Mouse (Mus musculus): ENCODE measurements around the gene Rab8a. TPM values are rescaled to one million over a fixed set of nuclear protein-coding genes. Genes with fewer than 3 reads are reported as not detected.

The Rab8a gene
- polyA plus RNA-seq, 1 experiment from 2014 or later, result 115 TPM

- no peaks in the 10 kb centered on the region for H3K27me3 ChIP-seq
- peak within 1 kb of the TSS; percentile 91 for H3K27ac ChIP-seq
- peak within 1 kb of the TSS; percentile 87 for H3K9ac ChIP-seq
- H3K4me1 ChIP-seq, result peaks cover 18% of the 10 kb centered on the region
- WGBS, result under 1% methylated on average over 41 of the region's 49 CpGs
- H3K9me3 ChIP-seq (replicated peaks), result no peaks in the 10 kb centered on the region
- ATAC-seq, result peak; percentile 84
- H3K36me3 ChIP-seq (ENCODE audit: poor library complexity, severe bottlenecking), result peaks cover 17% of the 10 kb centered on the region
- H3K4me3 ChIP-seq, result peak within 1 kb of the TSS; percentile 77
- peak within 1 kb of the TSS; percentile 94 for H3K4me2 ChIP-seq
Observed at GRCm38 (mm10) chr8:72134756-72135445, 26.1 kb upstream of the Rab8a start, which contains the start of gene Tpm4. Gene Tpm4, plus strand, starts transcription at chr8:72134975.

DNA sequence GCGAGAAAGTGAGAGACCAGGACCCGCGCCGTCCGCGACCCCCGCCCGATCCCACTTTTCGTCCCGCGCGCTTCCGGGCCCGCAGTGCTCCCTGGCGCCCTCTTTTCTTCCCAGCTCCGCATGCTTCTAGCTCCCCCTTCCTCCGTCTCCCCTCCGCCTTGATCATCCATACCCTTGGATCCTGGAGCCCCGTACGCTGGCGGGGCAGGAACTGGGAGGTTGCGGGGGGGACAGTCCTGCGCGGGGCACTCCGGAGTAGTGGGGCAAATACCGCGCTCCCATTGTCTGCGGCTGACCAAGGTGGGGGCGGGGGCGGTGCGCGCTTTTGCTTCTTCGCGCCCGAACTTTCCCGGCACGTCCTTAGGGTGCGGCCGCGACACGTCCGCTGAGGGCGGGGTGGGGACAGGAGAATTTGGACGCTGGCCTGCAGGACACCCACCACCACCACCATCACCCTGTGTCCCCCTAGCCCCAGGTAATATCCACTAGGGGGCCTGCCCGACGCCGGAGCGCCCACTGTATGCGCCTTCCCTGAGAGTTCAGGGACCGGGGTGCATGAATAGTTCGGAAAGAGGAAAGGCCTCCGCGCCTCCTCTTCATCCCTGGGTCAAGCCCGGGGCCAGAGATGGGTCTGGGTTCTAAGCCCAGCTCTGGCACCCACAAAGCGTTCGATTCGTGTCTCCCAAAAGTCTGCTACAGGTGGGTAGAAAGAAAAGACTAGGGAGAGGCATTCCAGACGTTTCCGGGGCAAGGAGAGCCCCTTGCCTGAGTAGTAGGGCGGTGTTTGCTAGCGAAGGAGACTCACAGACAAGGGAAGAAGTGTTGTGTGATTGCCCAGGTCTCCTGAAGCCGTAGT is 25.3 kb upstream of the Rab8a start:
- H3K4me3 ChIP-seq, result peak overlapping the region; percentile 77
- peak overlapping the region; percentile 87 for H3K9ac ChIP-seq
- H3K27me3 ChIP-seq, result no peaks in the 10 kb centered on the region
- WGBS, result under 1% methylated on average over 62 of the region's 62 CpGs
- no peaks in the 10 kb centered on the region for H3K9me3 ChIP-seq (replicated peaks)
- peaks cover 18% of the 10 kb centered on the region for H3K4me1 ChIP-seq
- peaks cover 25% of the 10 kb centered on the region for H3K36me3 ChIP-seq (ENCODE audit: poor library complexity, severe bottlenecking)
- H3K27ac ChIP-seq, result peak overlapping the region; percentile 91
- peak overlapping the region; percentile 94 for H3K4me2 ChIP-seq
- peak; percentile 76 for ATAC-seq

GRCm38 (mm10) chr8:72136302-72136978 is 24.6 kb upstream of the Rab8a start:
- Histone ChIP-seq H3K4me3 (peak overlapping the region; percentile 77), H3K4me2 (peak overlapping the region; percentile 94), H3K4me1 (peaks cover 18% of the 10 kb centered on the region), H3K27me3 (no peaks in the 10 kb centered on the region), H3K36me3 (ENCODE audit: poor library complexity, severe bottlenecking) (peaks cover 32% of the 10 kb centered on the region), H3K9me3 (replicated peaks) (no peaks in the 10 kb centered on the region), H3K27ac (peak overlapping the region; percentile 91), H3K9ac (peak overlapping the region; percentile 87)
- ATAC-seq, result peak; percentile 28
- under 1% methylated on average over 18 of the region's 18 CpGs for WGBS

GRCm38 (mm10) chr8:72137431-72137830 is 23.6 kb upstream of the Rab8a start:
- Histone ChIP-seq H3K4me3 (no peak overlapping the region), H3K4me2 (peak overlapping the region; percentile 94), H3K27ac (no peak overlapping the region), H3K36me3 (ENCODE audit: poor library complexity, severe bottlenecking) (peaks cover 42% of the 10 kb centered on the region), H3K9me3 (replicated peaks) (no peaks in the 10 kb centered on the region), H3K4me1 (peaks cover 18% of the 10 kb centered on the region), H3K9ac (no peak overlapping the region), H3K27me3 (no peaks in the 10 kb centered on the region)
- ATAC-seq, result no peak
- WGBS, result 95% methylated on average over 2 of the region's 2 CpGs

- no peak for ATAC-seq
- H3K4me1 ChIP-seq, result peaks cover 18% of the 10 kb centered on the region
- no peaks in the 10 kb centered on the region for H3K9me3 ChIP-seq (replicated peaks)
- no peak overlapping the region for H3K9ac ChIP-seq
- H3K27ac ChIP-seq, result no peak overlapping the region
- H3K27me3 ChIP-seq, result no peaks in the 10 kb centered on the region
- H3K36me3 ChIP-seq (ENCODE audit: poor library complexity, severe bottlenecking), result peaks cover 52% of the 10 kb centered on the region
- H3K4me3 ChIP-seq, result no peak overlapping the region
- H3K4me2 ChIP-seq, result no peak overlapping the region
- 97% methylated on average over 5 of the region's 5 CpGs for WGBS
Observed at GRCm38 (mm10) chr8:72138456-72138855, 22.5 kb upstream of the Rab8a start.

DNA sequence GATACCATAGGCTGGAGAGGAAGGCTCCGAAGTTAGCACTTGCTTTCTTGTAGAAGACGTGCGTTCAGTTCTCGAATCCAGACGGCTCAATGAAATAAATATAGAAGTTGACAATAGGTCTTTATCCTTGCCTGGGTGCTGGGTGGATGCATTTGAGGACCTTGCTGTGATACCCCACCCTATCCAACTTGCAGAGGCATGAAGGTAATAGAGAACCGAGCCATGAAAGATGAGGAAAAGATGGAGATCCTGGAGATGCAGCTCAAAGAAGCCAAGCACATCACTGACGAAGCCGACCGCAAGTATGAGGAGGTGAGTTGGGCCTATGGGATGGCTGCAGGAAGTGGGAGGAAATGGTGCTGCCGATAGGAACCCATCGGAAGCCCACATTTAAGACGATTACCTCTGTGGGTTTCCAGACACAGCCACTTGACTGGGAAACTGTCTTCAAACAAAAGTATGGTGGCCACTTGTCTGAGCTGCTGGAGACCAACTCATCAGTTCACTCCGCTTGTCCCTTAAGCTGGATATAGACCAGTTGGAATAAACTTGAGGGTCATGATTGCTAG is 17.7 kb upstream of the Rab8a start:
- no peak overlapping the region for H3K9ac ChIP-seq
- H3K27me3 ChIP-seq, result no peaks in the 10 kb centered on the region
- H3K4me3 ChIP-seq, result no peak overlapping the region
- H3K4me1 ChIP-seq, result no peaks in the 10 kb centered on the region
- no peak overlapping the region for H3K4me2 ChIP-seq
- H3K27ac ChIP-seq, result no peak overlapping the region
- no peak for ATAC-seq
- peaks cover 98% of the 10 kb centered on the region for H3K36me3 ChIP-seq (ENCODE audit: poor library complexity, severe bottlenecking)
- WGBS, result 96% methylated on average over 13 of the region's 13 CpGs
- no peaks in the 10 kb centered on the region for H3K9me3 ChIP-seq (replicated peaks)

GRCm38 (mm10) chr8:72144345-72144975 is 16.5 kb upstream of the Rab8a start:
- Histone ChIP-seq H3K27me3 (no peaks in the 10 kb centered on the region), H3K27ac (no peak overlapping the region), H3K9me3 (replicated peaks) (no peaks in the 10 kb centered on the region), H3K36me3 (ENCODE audit: poor library complexity, severe bottlenecking) (peaks cover 95% of the 10 kb centered on the region), H3K4me3 (no peak overlapping the region), H3K9ac (no peak overlapping the region), H3K4me2 (no peak overlapping the region), H3K4me1 (no peaks in the 10 kb centered on the region)
- ATAC-seq, result no peak
- 89% methylated on average over 5 of the region's 5 CpGs for WGBS

DNA sequence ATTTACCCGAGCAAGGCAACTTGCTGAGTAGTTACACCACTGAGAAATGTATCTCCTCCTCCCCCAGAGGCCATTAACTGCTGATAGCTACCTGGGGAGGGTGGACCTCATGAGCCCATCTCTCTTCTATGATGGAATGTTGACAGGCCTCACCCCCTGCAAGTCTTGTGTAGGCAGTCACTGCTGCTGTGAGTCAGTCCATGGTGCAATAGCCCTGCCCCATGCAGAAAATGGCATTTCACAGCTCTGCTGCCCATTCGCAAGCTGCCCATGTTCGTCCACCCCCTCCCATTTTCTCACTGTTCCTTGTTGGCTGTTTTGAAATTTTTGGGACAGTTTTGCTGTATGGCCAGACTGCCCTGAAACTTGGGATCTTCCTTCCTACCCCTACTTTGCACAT is 15.5 kb upstream of the Rab8a start:
- H3K4me1 ChIP-seq, result no peaks in the 10 kb centered on the region
- H3K36me3 ChIP-seq (ENCODE audit: poor library complexity, severe bottlenecking), result peaks cover 95% of the 10 kb centered on the region
- no peaks in the 10 kb centered on the region for H3K9me3 ChIP-seq (replicated peaks)
- no peak overlapping the region for H3K27ac ChIP-seq
- no peak for ATAC-seq
- no peak overlapping the region for H3K9ac ChIP-seq
- WGBS, result 89% methylated on average over 3 of the region's 3 CpGs
- H3K4me2 ChIP-seq, result no peak overlapping the region
- H3K4me3 ChIP-seq, result no peak overlapping the region
- no peaks in the 10 kb centered on the region for H3K27me3 ChIP-seq

GRCm38 (mm10) chr8:72146056-72146455 is 14.9 kb upstream of the Rab8a start:
- Histone ChIP-seq H3K9me3 (replicated peaks) (no peaks in the 10 kb centered on the region), H3K4me3 (no peak overlapping the region), H3K4me1 (no peaks in the 10 kb centered on the region), H3K9ac (no peak overlapping the region), H3K4me2 (no peak overlapping the region), H3K27me3 (no peaks in the 10 kb centered on the region), H3K27ac (no peak overlapping the region), H3K36me3 (ENCODE audit: poor library complexity, severe bottlenecking) (peaks cover 94% of the 10 kb centered on the region)
- no peak for ATAC-seq
- 85% methylated on average over 1 of the region's 1 CpGs for WGBS

- H3K27me3 ChIP-seq, result no peaks in the 10 kb centered on the region
- no peak overlapping the region for H3K9ac ChIP-seq
- no peak overlapping the region for H3K4me2 ChIP-seq
- 89% methylated on average over 3 of the region's 3 CpGs for WGBS
- no peaks in the 10 kb centered on the region for H3K9me3 ChIP-seq (replicated peaks)
- no peak overlapping the region for H3K27ac ChIP-seq
- H3K4me3 ChIP-seq, result no peak overlapping the region
- peaks cover 93% of the 10 kb centered on the region for H3K36me3 ChIP-seq (ENCODE audit: poor library complexity, severe bottlenecking)
- H3K4me1 ChIP-seq, result no peaks in the 10 kb centered on the region
- no peak for ATAC-seq
Observed at GRCm38 (mm10) chr8:72146556-72146955, 14.4 kb upstream of the Rab8a start.

DNA sequence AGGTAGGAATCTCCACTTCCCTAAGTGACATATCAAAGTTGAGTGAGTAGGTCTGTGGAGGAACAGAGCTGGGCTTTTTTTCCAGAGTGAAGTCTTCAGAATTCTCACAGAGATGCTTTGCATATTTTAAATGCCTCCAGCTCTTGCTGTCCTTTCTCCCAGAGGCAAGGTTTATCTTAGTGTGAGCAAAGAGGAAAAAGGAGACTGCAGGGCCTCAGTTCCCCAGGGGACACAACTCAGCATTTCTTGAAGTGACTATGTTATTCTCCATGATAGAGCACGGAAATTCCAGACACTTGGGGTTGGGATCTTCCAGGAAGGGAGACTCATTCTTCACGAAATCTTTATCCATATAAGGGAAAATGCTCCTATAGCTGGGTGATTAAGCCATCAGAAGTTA is 13.7 kb upstream of the Rab8a start:
- peaks cover 93% of the 10 kb centered on the region for H3K36me3 ChIP-seq (ENCODE audit: poor library complexity, severe bottlenecking)
- H3K4me3 ChIP-seq, result no peak overlapping the region
- H3K27me3 ChIP-seq, result no peaks in the 10 kb centered on the region
- no peak overlapping the region for H3K27ac ChIP-seq
- no peak for ATAC-seq
- no peak overlapping the region for H3K4me2 ChIP-seq
- 93% methylated on average over 2 of the region's 2 CpGs for WGBS
- no peaks in the 10 kb centered on the region for H3K9me3 ChIP-seq (replicated peaks)
- no peaks in the 10 kb centered on the region for H3K4me1 ChIP-seq
- H3K9ac ChIP-seq, result no peak overlapping the region
